Mouse (Mus musculus): ENCODE data around the gene Epha4. TPM values are rescaled to one million over a fixed set of nuclear protein-coding genes. Genes with fewer than 3 reads are reported as not detected.

The Epha4 gene
- total RNA-seq, 1 experiment from 2014 or later: 0.79 TPM

GRCm38 (mm10) chr1:77401465-77401864 lies 113.4 kb downstream of the Epha4 start:
- no peak for ATAC-seq (replicated peaks in 1 of 2; ENCODE audit: insufficient read depth in 1 of 2, low FRiP score in 2 of 2, low TSS enrichment in 1 of 2, low read depth in 1 of 2, poor library complexity in 2 of 2, severe bottlenecking in 2 of 2)

- ATAC-seq (replicated peaks in 1 of 2; ENCODE audit: insufficient read depth in 1 of 2, low FRiP score in 2 of 2, low TSS enrichment in 1 of 2, low read depth in 1 of 2, poor library complexity in 2 of 2, severe bottlenecking in 2 of 2): no peak
These were observed 123.3 kb downstream of the Epha4 start for GRCm38 (mm10) chr1:77391590-77391989.

- ATAC-seq (replicated peaks in 1 of 2; ENCODE audit: insufficient read depth in 1 of 2, low FRiP score in 2 of 2, low TSS enrichment in 1 of 2, low read depth in 1 of 2, poor library complexity in 2 of 2, severe bottlenecking in 2 of 2): no peak
These were observed 125.8 kb downstream of the Epha4 start for GRCm38 (mm10) chr1:77389069-77389468.

GRCm38 (mm10) chr1:77388556-77388955 lies 126.3 kb downstream of the Epha4 start:
- no peak for ATAC-seq (replicated peaks in 1 of 2; ENCODE audit: insufficient read depth in 1 of 2, low FRiP score in 2 of 2, low TSS enrichment in 1 of 2, low read depth in 1 of 2, poor library complexity in 2 of 2, severe bottlenecking in 2 of 2)

GRCm38 (mm10) chr1:77385613-77386012 lies 129.3 kb downstream of the Epha4 start:
- ATAC-seq (replicated peaks in 1 of 2; ENCODE audit: insufficient read depth in 1 of 2, low FRiP score in 2 of 2, low TSS enrichment in 1 of 2, low read depth in 1 of 2, poor library complexity in 2 of 2, severe bottlenecking in 2 of 2): no peak

- ATAC-seq (replicated peaks in 1 of 2; ENCODE audit: insufficient read depth in 1 of 2, low FRiP score in 2 of 2, low TSS enrichment in 1 of 2, low read depth in 1 of 2, poor library complexity in 2 of 2, severe bottlenecking in 2 of 2): no peak
These were observed 131.4 kb downstream of the Epha4 start for GRCm38 (mm10) chr1:77383466-77383865.

- ATAC-seq (replicated peaks in 1 of 2; ENCODE audit: insufficient read depth in 1 of 2, low FRiP score in 2 of 2, low TSS enrichment in 1 of 2, low read depth in 1 of 2, poor library complexity in 2 of 2, severe bottlenecking in 2 of 2): no peak
These were observed 137.3 kb downstream of the Epha4 start for GRCm38 (mm10) chr1:77377550-77377980.

- ATAC-seq (replicated peaks in 1 of 2; ENCODE audit: insufficient read depth in 1 of 2, low FRiP score in 2 of 2, low TSS enrichment in 1 of 2, low read depth in 1 of 2, poor library complexity in 2 of 2, severe bottlenecking in 2 of 2): no peak
These were observed 140.8 kb downstream of the Epha4 start for GRCm38 (mm10) chr1:77374054-77374453.

- no peak for ATAC-seq (replicated peaks in 1 of 2; ENCODE audit: insufficient read depth in 1 of 2, low FRiP score in 2 of 2, low TSS enrichment in 1 of 2, low read depth in 1 of 2, poor library complexity in 2 of 2, severe bottlenecking in 2 of 2)
These were observed 144.0 kb downstream of the Epha4 start for GRCm38 (mm10) chr1:77370921-77371320.

GRCm38 (mm10) chr1:77369255-77369837 lies 145.5 kb downstream of the Epha4 start:
- ATAC-seq (replicated peaks in 1 of 2; ENCODE audit: insufficient read depth in 1 of 2, low FRiP score in 2 of 2, low TSS enrichment in 1 of 2, low read depth in 1 of 2, poor library complexity in 2 of 2, severe bottlenecking in 2 of 2): peak in 1 of 2 experiments; percentile 39; a peak in 1 of 4 replicates

GRCm38 (mm10) chr1:77365850-77366249 lies 149.0 kb downstream of the Epha4 start:
- no peak for ATAC-seq (replicated peaks in 1 of 2; ENCODE audit: insufficient read depth in 1 of 2, low FRiP score in 2 of 2, low TSS enrichment in 1 of 2, low read depth in 1 of 2, poor library complexity in 2 of 2, severe bottlenecking in 2 of 2)

- no peak for ATAC-seq (replicated peaks in 1 of 2; ENCODE audit: insufficient read depth in 1 of 2, low FRiP score in 2 of 2, low TSS enrichment in 1 of 2, low read depth in 1 of 2, poor library complexity in 2 of 2, severe bottlenecking in 2 of 2)
These were observed 150.3 kb downstream of the Epha4 start for GRCm38 (mm10) chr1:77364596-77364995.

GRCm38 (mm10) chr1:77363848-77364247 lies 151.0 kb downstream of the Epha4 start:
- no peak for ATAC-seq (replicated peaks in 1 of 2; ENCODE audit: insufficient read depth in 1 of 2, low FRiP score in 2 of 2, low TSS enrichment in 1 of 2, low read depth in 1 of 2, poor library complexity in 2 of 2, severe bottlenecking in 2 of 2)

- ATAC-seq (replicated peaks in 1 of 2; ENCODE audit: insufficient read depth in 1 of 2, low FRiP score in 2 of 2, low TSS enrichment in 1 of 2, low read depth in 1 of 2, poor library complexity in 2 of 2, severe bottlenecking in 2 of 2): no peak
These were observed 168.4 kb downstream of the Epha4 start for GRCm38 (mm10) chr1:77346459-77346858.

- no peak for ATAC-seq (replicated peaks in 1 of 2; ENCODE audit: insufficient read depth in 1 of 2, low FRiP score in 2 of 2, low TSS enrichment in 1 of 2, low read depth in 1 of 2, poor library complexity in 2 of 2, severe bottlenecking in 2 of 2)
These were observed 171.1 kb downstream of the Epha4 start for GRCm38 (mm10) chr1:77343792-77344191.

- no peak for ATAC-seq (replicated peaks in 1 of 2; ENCODE audit: insufficient read depth in 1 of 2, low FRiP score in 2 of 2, low TSS enrichment in 1 of 2, low read depth in 1 of 2, poor library complexity in 2 of 2, severe bottlenecking in 2 of 2)
These were observed 175.2 kb downstream of the Epha4 start for GRCm38 (mm10) chr1:77339701-77340100.

- ATAC-seq (replicated peaks in 1 of 2; ENCODE audit: insufficient read depth in 1 of 2, low FRiP score in 2 of 2, low TSS enrichment in 1 of 2, low read depth in 1 of 2, poor library complexity in 2 of 2, severe bottlenecking in 2 of 2): no peak
These were observed 176.5 kb downstream of the Epha4 start for GRCm38 (mm10) chr1:77338346-77338745.

GRCm38 (mm10) chr1:77336937-77337336 lies 178.0 kb downstream of the Epha4 start:
- ATAC-seq (replicated peaks in 1 of 2; ENCODE audit: insufficient read depth in 1 of 2, low FRiP score in 2 of 2, low TSS enrichment in 1 of 2, low read depth in 1 of 2, poor library complexity in 2 of 2, severe bottlenecking in 2 of 2): no peak

GRCm38 (mm10) chr1:77318597-77319127 lies 196.2 kb downstream of the Epha4 start:
- ATAC-seq (replicated peaks in 1 of 2; ENCODE audit: insufficient read depth in 1 of 2, low FRiP score in 2 of 2, low TSS enrichment in 1 of 2, low read depth in 1 of 2, poor library complexity in 2 of 2, severe bottlenecking in 2 of 2): no peak

Measured in hematopoietic stem cell, adult 5-6 weeks (primary cell).